Mouse (Mus musculus) forebrain, embryonic 11.5 days (tissue): ENCODE data around the gene Drd4. TPM values are rescaled to one million over a fixed set of nuclear protein-coding genes. Genes with fewer than 3 reads are reported as not detected.
"Not testable (repeated sequence)": the region's sequence is repeated elsewhere in the genome, so short reads cannot be mapped to it uniquely, and the experiment has no call there.

ENCODE experiments used
- ATAC-seq: fragments of 200-750 bp; cut with Nextera tagmentation; replicated peaks from 2 replicates; pipeline ENCODE4 v1.8.0; 2017; ENCODE audit warnings: moderate TSS enrichment; ENCODE audit not compliant: low FRiP score
- DNase-seq: peaks from one replicate; pipeline ENCODE4 v3.0.0-alpha.2; 2017; ENCODE audit warnings: low spot score
- H3K27ac ChIP-seq: fragments of 300-500 bp; sonication (generic); 2 replicates; pipeline ENCODE4 v1.5.1; 2014; ENCODE audit warnings: low read depth, low read length
- H3K27me3 ChIP-seq: fragments of 300-500 bp; sonication (generic); 2 replicates; pipeline ENCODE4 v1.6.1; 2014; ENCODE audit warnings: mild to moderate bottlenecking, low read length, mixed read lengths; ENCODE audit not compliant: control insufficient read depth, insufficient read depth
- H3K36me3 ChIP-seq: fragments of 300-500 bp; sonication (generic); 2 replicates; pipeline ENCODE4 v1.6.1; 2014; ENCODE audit warnings: mild to moderate bottlenecking, low read length, moderate library complexity, mixed read lengths; ENCODE audit not compliant: control insufficient read depth, insufficient read depth
- H3K4me1 ChIP-seq: fragments of 300-500 bp; sonication (generic); replicated peaks from 2 replicates; pipeline ENCODE4 v1.6.1; 2014; ENCODE audit warnings: low read length, mixed read lengths; ENCODE audit not compliant: control insufficient read depth, insufficient read depth
- H3K4me2 ChIP-seq: fragments of 300-500 bp; sonication (generic); 2 replicates; pipeline ENCODE4 v1.6.1; 2014; ENCODE audit warnings: low read depth, mild to moderate bottlenecking, low read length, moderate library complexity, mixed read lengths; ENCODE audit not compliant: severe bottlenecking
- H3K4me3 ChIP-seq: fragments of 300-500 bp; sonication (generic); 2 replicates; pipeline ENCODE4 v1.5.1; 2014; ENCODE audit warnings: low read depth, low read length
- H3K9ac ChIP-seq: fragments of 300-500 bp; sonication (generic); 2 replicates; pipeline ENCODE4 v1.6.1; 2014; ENCODE audit warnings: low read length
- H3K9me3 ChIP-seq: fragments of 300-500 bp; sonication (generic); 2 replicates; pipeline ENCODE4 v1.6.1; 2016; ENCODE audit warnings: low read length, mixed read lengths; ENCODE audit not compliant: control insufficient read depth
- WGBS: fragments of 180-500 bp; shearing (Covaris S2); extraction: QIAGEN DNeasy Blood & Tissue Kit; methylation state at CpG from one replicate; pipeline ENCODE4 v1.1.7; 2014; 5-methylcytosine and 5-hydroxymethylcytosine counted together
- polyA plus RNA-seq: library from polyadenylated mRNA; unstranded; fragments of >200 nt; fragmentation: Nextera tagmentation; extraction: Ambion mirVana; gene quantifications from 2 replicates; pipeline ENCODE4 v1.2.1, GENCODE M21; 2014

Drd4 gene
- 0.24 and 0.43 TPM in 2 replicates for polyA plus RNA-seq

DNA sequence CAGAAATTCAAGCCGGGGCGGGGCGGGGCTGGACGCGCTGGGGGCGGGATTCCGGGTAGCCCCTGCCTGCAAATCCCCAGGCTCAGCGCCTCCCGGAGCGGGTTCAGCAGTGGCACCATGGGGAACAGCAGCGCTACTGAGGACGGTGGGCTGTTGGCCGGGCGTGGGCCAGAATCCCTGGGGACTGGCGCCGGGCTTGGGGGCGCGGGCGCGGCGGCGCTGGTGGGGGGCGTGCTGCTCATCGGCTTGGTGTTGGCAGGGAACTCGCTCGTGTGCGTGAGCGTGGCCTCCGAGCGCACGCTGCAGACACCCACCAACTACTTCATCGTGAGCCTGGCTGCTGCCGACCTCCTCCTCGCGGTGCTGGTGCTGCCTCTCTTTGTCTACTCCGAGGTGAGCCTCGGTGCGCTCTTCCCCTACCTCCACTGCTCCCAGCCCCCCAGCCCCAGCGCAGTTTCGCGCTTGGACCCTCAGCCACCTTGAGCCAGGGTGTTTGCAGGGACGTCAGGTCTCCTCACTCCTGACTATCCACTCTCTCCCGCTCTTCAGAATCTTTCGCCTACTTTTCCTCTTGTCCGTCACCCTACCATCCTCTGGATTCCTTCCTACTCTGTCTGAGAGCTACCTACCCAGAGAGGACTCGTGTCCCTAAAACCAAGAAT, at the start of gene Drd4:
TSS of gene Drd4 (plus strand) at position 86 of the 662 bp plus-strand sequence.
- H3K27me3 ChIP-seq: peaks cover 52% of the 10 kb centered on the region
- ATAC-seq (peak; percentile 66), DNase-seq (peak; percentile 77)
- H3K36me3 ChIP-seq: no peaks in the 10 kb centered on the region
- peak within 1 kb of the TSS; percentile 67 for H3K9ac ChIP-seq
- 1% methylated on average over 45 of the region's 46 CpGs for WGBS
- peak within 1 kb of the TSS; percentile 45 for H3K4me3 ChIP-seq
- no peak within 1 kb of the TSS for H3K27ac ChIP-seq
- peaks cover 12% of the 10 kb centered on the region for H3K4me1 ChIP-seq
- H3K9me3 ChIP-seq: no peaks in the 10 kb centered on the region
- H3K4me2 ChIP-seq: peak within 1 kb of the TSS; percentile 71

DNA sequence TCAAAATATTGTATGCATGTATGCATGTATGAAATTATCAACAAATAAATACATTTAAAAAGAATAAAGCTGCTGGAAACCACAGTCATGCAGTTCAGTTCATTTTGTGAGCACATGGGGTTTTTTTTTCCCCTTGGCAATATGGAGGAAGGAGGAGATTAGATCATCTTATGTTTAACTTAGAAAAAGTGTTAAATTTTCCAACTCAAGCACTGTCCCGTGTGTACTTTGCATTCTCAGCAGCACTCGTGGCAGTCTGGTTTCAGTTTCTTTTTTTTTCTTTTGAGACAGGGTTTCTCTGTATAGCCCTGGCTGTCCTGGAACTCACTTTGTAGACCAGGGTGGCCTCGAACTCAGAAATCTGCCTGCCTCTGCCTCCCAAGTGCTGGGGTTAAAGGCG, 41.3 kb upstream of the Drd4 start:
- H3K4me1 ChIP-seq, H3K27me3 ChIP-seq, H3K27ac ChIP-seq, H3K4me2 ChIP-seq, H3K9ac ChIP-seq, DNase-seq, ATAC-seq, H3K4me3 ChIP-seq, H3K9me3 ChIP-seq: not testable (repeated sequence)
- H3K36me3 ChIP-seq: peaks cover 21% of the 10 kb centered on the region
- 91% methylated on average over 4 of the region's 4 CpGs for WGBS

DNA sequence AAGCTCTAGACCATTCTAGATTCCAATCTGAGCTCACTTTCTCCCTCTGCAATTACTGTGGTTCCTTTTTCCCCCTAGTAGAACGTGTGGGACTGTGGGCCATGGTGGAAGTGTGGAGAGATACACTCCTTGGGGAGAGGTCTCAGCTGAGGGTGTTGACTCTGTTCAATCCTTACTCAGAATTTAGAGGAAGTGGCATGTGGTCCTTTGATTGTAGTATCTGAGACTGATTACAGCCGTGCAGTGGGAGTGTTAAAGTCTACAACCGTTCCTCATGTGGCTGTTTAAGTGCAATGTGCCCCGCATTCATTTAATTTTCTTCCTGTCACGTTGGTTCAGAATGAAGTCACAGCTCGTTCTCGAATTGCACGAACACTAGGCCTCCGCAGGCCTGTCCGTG, 35.6 kb upstream of the Drd4 start:
- ATAC-seq (no peak), DNase-seq (no peak)
- Histone ChIP-seq H3K4me2 (no peak overlapping the region), H3K4me3 (no peak overlapping the region), H3K4me1 (no peaks in the 10 kb centered on the region), H3K9ac (no peak overlapping the region), H3K9me3 (no peaks in the 10 kb centered on the region), H3K36me3 (peaks cover 17% of the 10 kb centered on the region; the same call in 1 of the 2 replicates), H3K27ac (no peak overlapping the region), H3K27me3 (no peaks in the 10 kb centered on the region)
- 93% methylated on average over 10 of the region's 10 CpGs for WGBS

DNA sequence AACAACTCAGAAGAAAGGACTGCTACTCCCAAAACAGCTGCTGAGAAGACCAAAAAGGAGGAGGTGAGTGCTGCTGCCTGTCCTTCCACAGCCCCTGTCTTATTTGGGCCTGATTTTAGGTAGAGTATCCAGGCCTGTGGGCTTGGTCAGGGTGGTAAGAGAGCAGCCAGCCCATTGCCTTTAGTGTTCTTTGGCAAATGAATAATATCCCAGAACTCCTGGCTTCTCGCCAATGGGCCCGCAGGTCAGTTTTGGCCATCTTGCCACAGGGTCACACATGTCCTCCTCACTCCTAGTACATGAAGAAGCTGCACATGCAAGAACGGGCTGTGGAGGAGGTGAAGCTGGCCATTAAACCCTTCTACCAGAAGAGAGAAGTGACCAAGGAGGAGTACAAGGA, 30.3 kb upstream of the Drd4 start:
- Histone ChIP-seq H3K4me2 (no peak overlapping the region), H3K9me3 (no peaks in the 10 kb centered on the region), H3K36me3 (peaks cover 18% of the 10 kb centered on the region; the same call in 1 of the 2 replicates), H3K4me1 (peaks cover 5% of the 10 kb centered on the region; the same call in 1 of the 2 replicates), H3K4me3 (no peak overlapping the region), H3K27ac (no peak overlapping the region), H3K27me3 (no peaks in the 10 kb centered on the region), H3K9ac (no peak overlapping the region)
- no peak for DNase-seq
- WGBS: 89% methylated on average over 3 of the region's 3 CpGs
- no peak for ATAC-seq

DNA sequence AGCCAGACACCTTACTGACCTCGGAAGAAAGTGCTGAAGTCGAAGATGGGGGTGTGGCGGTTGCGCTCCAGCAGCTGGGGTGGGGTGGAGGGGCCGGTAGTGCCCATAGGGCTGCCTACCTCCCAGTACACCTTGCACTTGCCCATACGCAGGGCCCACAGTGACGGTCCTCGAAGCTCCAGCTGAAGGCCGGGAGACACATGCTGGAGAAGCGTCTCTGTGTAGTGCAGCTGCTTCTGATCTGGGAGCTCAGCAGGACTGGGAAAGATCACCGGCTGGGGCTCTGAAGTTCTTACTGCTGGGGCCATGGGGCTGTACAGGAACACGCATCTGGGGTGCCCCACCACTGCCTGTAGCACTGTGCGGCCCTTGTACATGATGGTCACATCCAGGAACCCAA, 28.2 kb upstream of the Drd4 start:
- H3K4me1 ChIP-seq: peaks cover 5% of the 10 kb centered on the region; the same call in 1 of the 2 replicates
- 93% methylated on average over 13 of the region's 13 CpGs for WGBS
- H3K4me3 ChIP-seq: no peak overlapping the region
- DNase-seq (no peak), ATAC-seq (no peak)
- H3K9me3 ChIP-seq: no peaks in the 10 kb centered on the region
- no peak overlapping the region for H3K27ac ChIP-seq
- no peak overlapping the region for H3K9ac ChIP-seq
- H3K36me3 ChIP-seq: peaks cover 10% of the 10 kb centered on the region; the same call in 1 of the 2 replicates
- no peak overlapping the region for H3K4me2 ChIP-seq
- no peaks in the 10 kb centered on the region for H3K27me3 ChIP-seq

DNA sequence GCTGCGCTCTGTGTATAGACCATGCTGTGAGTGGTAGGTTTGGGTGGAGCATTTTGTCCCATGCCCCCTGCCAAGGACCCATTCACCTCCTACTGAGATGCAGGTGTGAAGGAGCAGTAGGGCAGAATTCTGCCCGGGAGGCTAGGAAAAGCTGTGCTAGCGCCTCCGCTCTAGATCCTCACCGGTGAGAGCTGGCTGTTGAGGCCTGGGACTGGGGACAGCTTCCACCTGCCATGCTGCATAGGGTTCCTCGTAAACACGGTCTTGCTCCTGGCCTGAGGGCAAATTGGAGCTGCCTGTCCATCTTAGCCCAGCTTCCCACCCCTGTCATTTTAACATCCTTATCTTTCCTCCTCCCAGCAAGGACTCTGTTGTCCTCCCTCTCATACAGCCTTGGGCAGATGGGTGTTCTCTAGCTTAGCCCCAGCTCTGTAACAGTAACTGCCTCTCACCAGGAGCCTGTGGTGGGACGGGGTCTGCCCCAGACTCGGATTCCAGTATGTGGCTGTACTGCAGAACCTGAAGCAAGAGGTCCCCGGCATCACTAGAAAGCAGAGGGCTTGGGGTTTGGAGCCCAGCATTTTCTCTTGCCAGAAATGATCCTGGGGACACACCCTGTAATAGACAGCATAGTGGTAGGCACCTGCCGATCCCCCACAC, 27.6 kb upstream of the Drd4 start:
- no peak for DNase-seq
- H3K9me3 ChIP-seq: no peaks in the 10 kb centered on the region
- no peak overlapping the region for H3K27ac ChIP-seq
- peaks cover 5% of the 10 kb centered on the region; the same call in 1 of the 2 replicates for H3K4me1 ChIP-seq
- H3K4me2 ChIP-seq: no peak overlapping the region
- 79% methylated on average over 11 of the region's 11 CpGs for WGBS
- H3K36me3 ChIP-seq: peaks cover 10% of the 10 kb centered on the region; the same call in 1 of the 2 replicates
- H3K27me3 ChIP-seq: no peaks in the 10 kb centered on the region
- ATAC-seq: no peak
- no peak overlapping the region for H3K4me3 ChIP-seq
- H3K9ac ChIP-seq: no peak overlapping the region

DNA sequence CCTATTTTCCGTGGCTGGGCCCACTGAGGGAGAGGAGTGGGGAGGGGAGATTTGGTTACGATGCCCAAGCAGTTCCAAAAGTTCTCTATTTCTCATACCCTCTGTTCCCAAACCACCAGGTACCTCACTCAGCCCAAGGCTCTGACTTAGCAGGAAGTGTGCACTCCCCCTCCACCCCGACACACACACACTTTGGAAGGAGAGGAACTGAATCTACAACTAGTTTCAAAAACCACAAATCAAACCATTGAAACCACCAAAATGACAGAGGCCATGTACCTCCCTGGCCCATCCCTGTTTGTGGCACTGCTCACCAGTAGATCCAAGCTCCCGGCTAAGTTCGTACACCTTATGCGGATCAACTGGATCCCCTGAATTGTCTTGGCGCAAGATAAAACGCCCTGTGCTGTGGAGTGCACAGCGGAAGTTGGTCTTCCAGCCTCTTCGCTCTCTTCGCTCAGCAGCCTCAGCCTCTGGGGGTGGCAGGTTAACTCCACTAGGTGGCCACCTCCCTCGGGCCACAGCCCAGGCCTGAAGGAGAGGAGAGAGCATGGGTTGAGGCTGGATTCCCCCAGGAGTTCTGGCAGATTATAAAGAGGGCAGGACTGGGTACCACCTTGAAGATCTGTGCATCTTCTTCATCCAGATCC, 26.9 kb upstream of the Drd4 start:
- Histone ChIP-seq H3K4me3 (no peak overlapping the region), H3K36me3 (peaks cover 10% of the 10 kb centered on the region; the same call in 1 of the 2 replicates), H3K27ac (no peak overlapping the region), H3K27me3 (no peaks in the 10 kb centered on the region), H3K4me1 (peaks cover 5% of the 10 kb centered on the region; the same call in 1 of the 2 replicates), H3K9ac (no peak overlapping the region), H3K9me3 (no peaks in the 10 kb centered on the region), H3K4me2 (no peak overlapping the region)
- DNase-seq (peak; percentile 65), ATAC-seq (peak; percentile 54)
- WGBS: 39% methylated on average over 12 of the region's 12 CpGs

DNA sequence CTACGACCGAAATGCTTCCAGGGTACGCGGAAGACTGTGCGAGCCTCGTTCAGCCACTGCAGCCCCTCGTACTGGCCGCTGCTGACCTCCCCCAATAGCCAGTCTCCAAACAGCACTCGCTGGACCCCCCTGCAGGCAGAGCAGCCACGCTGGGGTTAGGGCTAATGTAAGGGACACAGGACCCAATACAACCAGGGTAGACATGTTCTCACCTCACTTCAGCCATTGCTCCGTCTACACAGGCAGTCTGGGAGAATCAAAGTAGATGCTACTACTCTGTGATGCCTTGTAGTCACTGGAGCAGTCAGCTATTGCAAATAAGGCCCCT, 26.4 kb upstream of the Drd4 start:
- DNase-seq (no peak), ATAC-seq (peak; percentile 39; the same call in 1 of the 2 replicates)
- Histone ChIP-seq H3K9me3 (no peaks in the 10 kb centered on the region), H3K4me3 (no peak overlapping the region), H3K27ac (no peak overlapping the region), H3K4me1 (peaks cover 5% of the 10 kb centered on the region; the same call in 1 of the 2 replicates), H3K4me2 (no peak overlapping the region), H3K27me3 (no peaks in the 10 kb centered on the region), H3K9ac (no peak overlapping the region), H3K36me3 (peaks cover 7% of the 10 kb centered on the region; the same call in 1 of the 2 replicates)
- 38% methylated on average over 11 of the region's 11 CpGs for WGBS
